12 mouse cellular contexts compared by ENCODE assay signal in genomic region chr1:132213076-132213475, GRCm38 (mm10). TPM values are rescaled to one million over a fixed set of nuclear protein-coding genes. Genes with fewer than 3 reads are reported as not detected.
DNase-seq lines count a peak whose midpoint lies in the region; ATAC-seq lines count a peak whose summit lies in the region.
"Had no signal": no experiment of that assay in that cellular context is flagged by ENCODE, and none has a peak within 500 bp of the region (broad histone marks: within the 10 kb centered on the region; RNA-seq: fewer than 3 reads in every experiment).

No protein-coding gene starts in this region.

- H3K9me3 ChIP-seq in limb, embryonic 13.5 days = no peaks in the 10 kb centered on the region
- no peaks in the 10 kb centered on the region for H3K9me3 ChIP-seq in limb, embryonic 10.5 days (replicated peaks)
- H3K9me3 ChIP-seq in hindbrain, embryonic 14.5 days (ENCODE audit: control insufficient read depth, low read length) = no peaks in the 10 kb centered on the region
- no peaks in the 10 kb centered on the region for H3K9me3 ChIP-seq in neural tube, embryonic 13.5 days
- H3K9me3 ChIP-seq in intestine, embryonic 15.5 days = no peaks in the 10 kb centered on the region

- H3K27me3 ChIP-seq in limb, embryonic 13.5 days = peaks cover 36% of the 10 kb centered on the region
- peaks cover 51% of the 10 kb centered on the region for H3K27me3 ChIP-seq in limb, embryonic 10.5 days (ENCODE audit: low read depth, poor library complexity, severe bottlenecking)
- no peaks in the 10 kb centered on the region for H3K27me3 ChIP-seq in hindbrain, embryonic 14.5 days (ENCODE audit: control insufficient read depth, insufficient read depth, low read length)
- no peaks in the 10 kb centered on the region for H3K27me3 ChIP-seq in neural tube, embryonic 13.5 days
- H3K27me3 ChIP-seq in intestine, embryonic 15.5 days (replicated peaks) = peaks cover 4% of the 10 kb centered on the region; the same call in 1 of the 2 replicates

- H3K27ac ChIP-seq in limb, embryonic 13.5 days = no peak overlapping the region
- H3K27ac ChIP-seq in limb, embryonic 10.5 days = no peak overlapping the region
- peak overlapping the region; percentile 63 for H3K27ac ChIP-seq in hindbrain, embryonic 14.5 days
- peak overlapping the region; percentile 1; the same call in 1 of the 2 replicates for H3K27ac ChIP-seq in neural tube, embryonic 13.5 days (replicated peaks)
- no peak overlapping the region for H3K27ac ChIP-seq in intestine, embryonic 15.5 days

- ATAC-seq in limb, embryonic 13.5 days (ENCODE audit: low FRiP score, low read depth) = 0 out of 2 replicates have a peak, but pooled peaks have one; percentile 9
- peak; percentile 79 for ATAC-seq in hindbrain, embryonic 14.5 days (ENCODE audit: low FRiP score)
- peak; percentile 49 for ATAC-seq in neural tube, embryonic 13.5 days (ENCODE audit: low read depth)
- ATAC-seq in frontal cortex, adult (ENCODE audit: low TSS enrichment) = no peak
- ATAC-seq in intestine, embryonic 15.5 days = no peak

- H3K4me2 ChIP-seq in limb, embryonic 13.5 days (replicated peaks) = no peak overlapping the region
- H3K4me2 ChIP-seq in hindbrain, embryonic 14.5 days (replicated peaks) = no peak overlapping the region
- no peak overlapping the region for H3K4me2 ChIP-seq in neural tube, embryonic 13.5 days
- no peak overlapping the region for H3K4me2 ChIP-seq in intestine, embryonic 15.5 days (replicated peaks)

- H3K4me1 ChIP-seq in limb, embryonic 13.5 days = peaks cover 25% of the 10 kb centered on the region
- H3K4me1 ChIP-seq in limb, embryonic 10.5 days = peaks cover 47% of the 10 kb centered on the region
- H3K4me1 ChIP-seq in hindbrain, embryonic 14.5 days (replicated peaks; ENCODE audit: control insufficient read depth, insufficient read depth, low read length) = peaks cover 36% of the 10 kb centered on the region
- peaks cover 56% of the 10 kb centered on the region for H3K4me1 ChIP-seq in neural tube, embryonic 13.5 days (replicated peaks)
- H3K4me1 ChIP-seq in intestine, embryonic 15.5 days (replicated peaks) = 0 out of 2 replicates have a peak, but pooled peaks cover 8% of the 10 kb centered on the region

- no peaks in the 10 kb centered on the region for H3K36me3 ChIP-seq in limb, embryonic 13.5 days
- no peaks in the 10 kb centered on the region for H3K36me3 ChIP-seq in limb, embryonic 10.5 days
- H3K36me3 ChIP-seq in hindbrain, embryonic 14.5 days (replicated peaks; ENCODE audit: control insufficient read depth, insufficient read depth) = no peaks in the 10 kb centered on the region
- H3K36me3 ChIP-seq in neural tube, embryonic 13.5 days = no peaks in the 10 kb centered on the region
- H3K36me3 ChIP-seq in intestine, embryonic 15.5 days = no peaks in the 10 kb centered on the region

- no peak overlapping the region for H3K9ac ChIP-seq in limb, embryonic 13.5 days
- no peak overlapping the region for H3K9ac ChIP-seq in hindbrain, embryonic 14.5 days
- no peak overlapping the region for H3K9ac ChIP-seq in neural tube, embryonic 13.5 days
- H3K9ac ChIP-seq in intestine, embryonic 15.5 days = no peak overlapping the region

- DNase-seq in cerebellum, adult 9-11 months = peak; percentile 57
- DNase-seq in cerebellum, postnatal 4 days (ENCODE audit: low spot score in 2 of 2) = no peak
- no peak for DNase-seq in limb, embryonic 10.5 days (ENCODE audit: low spot score)
- DNase-seq in hindbrain, embryonic 14.5 days (ENCODE audit: low spot score) = no peak
- DNase-seq: adrenal gland, adult 2 months; kidney, adult 18-20 months had no signal

- 40% methylated on average over 6 of the region's 6 CpGs for WGBS in limb, embryonic 13.5 days
- 34% methylated on average over 6 of the region's 6 CpGs for WGBS in limb, embryonic 10.5 days
- 12% methylated on average over 6 of the region's 6 CpGs for WGBS in hindbrain, embryonic 14.5 days
- WGBS in neural tube, embryonic 13.5 days = 13% methylated on average over 6 of the region's 6 CpGs
- WGBS in intestine, embryonic 15.5 days = 41% methylated on average over 6 of the region's 6 CpGs

- H3K4me3 ChIP-seq in limb, embryonic 13.5 days = no peak overlapping the region
- no peak overlapping the region for H3K4me3 ChIP-seq in limb, embryonic 10.5 days
- no peak overlapping the region for H3K4me3 ChIP-seq in hindbrain, embryonic 14.5 days (replicated peaks; ENCODE audit: low read length)
- no peak overlapping the region for H3K4me3 ChIP-seq in neural tube, embryonic 13.5 days
- H3K4me3 ChIP-seq in intestine, embryonic 15.5 days (replicated peaks) = no peak overlapping the region

RNA-seq across cellular contexts. Expression of gene Gm10188, which starts 16.5 kb away (rescaled TPM):
- polyA plus RNA-seq in limb, embryonic 13.5 days (2015; fragmentation: Nextera tagmentation; extraction: Ambion mirVana) = not detected in 2 replicates
- polyA plus RNA-seq in limb, embryonic 10.5 days (2016; fragmentation: Nextera tagmentation; extraction: Ambion mirVana) = not detected in 2 replicates
- polyA plus RNA-seq in hindbrain, embryonic 14.5 days (2014; fragmentation: Nextera tagmentation; extraction: Ambion mirVana) = 0.39 and 0.47 TPM in 2 replicates
- polyA plus RNA-seq in neural tube, embryonic 13.5 days (2015; fragmentation: Nextera tagmentation; extraction: Ambion mirVana) = not detected in 2 replicates
- polyA plus RNA-seq in intestine, embryonic 15.5 days (2015; fragmentation: Nextera tagmentation; extraction: Ambion mirVana) = not detected in 2 replicates
- polyA plus RNA-seq: adrenal gland, adult 2 months; heart, embryonic 14.5 days; spleen, adult 2 months had no signal

RNA-seq across cellular contexts. Expression of gene AC124108.1, which starts 21.8 kb away (rescaled TPM):
- polyA plus RNA-seq in limb, embryonic 13.5 days (2015; fragmentation: Nextera tagmentation; extraction: Ambion mirVana) = 0.19 and 0.43 TPM in 2 replicates
- 0.64 and 0.65 TPM in 2 replicates for polyA plus RNA-seq in limb, embryonic 10.5 days (2016; fragmentation: Nextera tagmentation; extraction: Ambion mirVana)
- 3.6 and 3.8 TPM in 2 replicates for polyA plus RNA-seq in hindbrain, embryonic 14.5 days (2014; fragmentation: Nextera tagmentation; extraction: Ambion mirVana)
- 2.7 and 3.5 TPM in 2 replicates for polyA plus RNA-seq in neural tube, embryonic 13.5 days (2015; fragmentation: Nextera tagmentation; extraction: Ambion mirVana)
- 0.03 and 0.08 TPM in 2 replicates for polyA plus RNA-seq in intestine, embryonic 15.5 days (2015; fragmentation: Nextera tagmentation; extraction: Ambion mirVana)
- polyA plus RNA-seq: heart, embryonic 14.5 days; spleen, adult 2 months had no signal

RNA-seq across cellular contexts. Expression of gene Lemd1, which starts 21.8 kb away (rescaled TPM):
- polyA plus RNA-seq in limb, embryonic 13.5 days (2015; fragmentation: Nextera tagmentation; extraction: Ambion mirVana) = 0.69 and 1.1 TPM in 2 replicates
- 1.3 and 1.7 TPM in 2 replicates for polyA plus RNA-seq in limb, embryonic 10.5 days (2016; fragmentation: Nextera tagmentation; extraction: Ambion mirVana)
- polyA plus RNA-seq in hindbrain, embryonic 14.5 days (2014; fragmentation: Nextera tagmentation; extraction: Ambion mirVana) = 15.9 and 22.1 TPM in 2 replicates
- polyA plus RNA-seq in neural tube, embryonic 13.5 days (2015; fragmentation: Nextera tagmentation; extraction: Ambion mirVana) = 19.1 and 22.6 TPM in 2 replicates
- polyA plus RNA-seq in intestine, embryonic 15.5 days (2015; fragmentation: Nextera tagmentation; extraction: Ambion mirVana) = 0.43 and 0.58 TPM in 2 replicates
- polyA plus RNA-seq: heart, embryonic 14.5 days; spleen, adult 2 months had no signal

Comparison
In these comparisons a context has a peak if more than half of its experiments do, and no peak if none do; other contexts are left out.
1. ATAC-seq: peak in limb, embryonic 13.5 days (single experiment), hindbrain, embryonic 14.5 days (single experiment) and neural tube, embryonic 13.5 days (single experiment); none in frontal cortex, adult (single experiment) and intestine, embryonic 15.5 days (single experiment).
2. H3K27ac ChIP-seq: peak in hindbrain, embryonic 14.5 days (single experiment) and neural tube, embryonic 13.5 days (single experiment); none in limb, embryonic 13.5 days (single experiment), limb, embryonic 10.5 days (single experiment) and intestine, embryonic 15.5 days (single experiment).